Mouse (Mus musculus): ENCODE results near the gene Cenpp. TPM values are rescaled to one million over a fixed set of nuclear protein-coding genes. Genes with fewer than 3 reads are reported as not detected.

Cenpp gene
- polyA plus RNA-seq, 1 experiment from 2014 or later = 34.2 TPM

- 93% methylated on average over 4 of the region's 4 CpGs for WGBS
- Histone ChIP-seq H3K9ac (ENCODE audit: low read depth, low read length) (no peak overlapping the region), H3K27ac (ENCODE audit: low read depth, low read length) (no peak overlapping the region), H3K4me1 (replicated peaks; ENCODE audit: control insufficient read depth, insufficient read depth, low read length) (no peaks in the 10 kb centered on the region), H3K4me2 (replicated peaks; ENCODE audit: low read depth, low read length) (no peak overlapping the region), H3K9me3 (ENCODE audit: control insufficient read depth, low read length) (no peaks in the 10 kb centered on the region), H3K27me3 (ENCODE audit: control insufficient read depth, insufficient read depth, low read length) (no peaks in the 10 kb centered on the region), H3K4me3 (ENCODE audit: low read depth, low read length) (no peak overlapping the region), H3K36me3 (ENCODE audit: control insufficient read depth, insufficient read depth, low read length) (no peaks in the 10 kb centered on the region)
- no peak for DNase-seq (ENCODE audit: low spot score)
- no peak for ATAC-seq (ENCODE audit: low FRiP score)
Observed at GRCm38 (mm10) chr13:49465875-49466274, 186.7 kb downstream of the Cenpp start.

GRCm38 (mm10) chr13:49462921-49463320 is 189.7 kb downstream of the Cenpp start:
- Histone ChIP-seq H3K4me3 (ENCODE audit: low read depth, low read length) (no peak overlapping the region), H3K4me1 (replicated peaks; ENCODE audit: control insufficient read depth, insufficient read depth, low read length) (no peaks in the 10 kb centered on the region), H3K9ac (ENCODE audit: low read depth, low read length) (no peak overlapping the region), H3K9me3 (ENCODE audit: control insufficient read depth, low read length) (no peaks in the 10 kb centered on the region), H3K4me2 (replicated peaks; ENCODE audit: low read depth, low read length) (no peak overlapping the region), H3K27ac (ENCODE audit: low read depth, low read length) (no peak overlapping the region), H3K36me3 (ENCODE audit: control insufficient read depth, insufficient read depth, low read length) (no peaks in the 10 kb centered on the region), H3K27me3 (ENCODE audit: control insufficient read depth, insufficient read depth, low read length) (no peaks in the 10 kb centered on the region)
- DNase-seq (ENCODE audit: low spot score) (no peak), ATAC-seq (ENCODE audit: low FRiP score) (no peak)
- 97% methylated on average over 2 of the region's 2 CpGs for WGBS

GRCm38 (mm10) chr13:49461458-49462132 is 191.0 kb downstream of the Cenpp start:
- ATAC-seq (ENCODE audit: low FRiP score) (no peak), DNase-seq (ENCODE audit: low spot score) (no peak)
- Histone ChIP-seq H3K27me3 (ENCODE audit: control insufficient read depth, insufficient read depth, low read length) (no peaks in the 10 kb centered on the region), H3K9me3 (ENCODE audit: control insufficient read depth, low read length) (no peaks in the 10 kb centered on the region), H3K27ac (ENCODE audit: low read depth, low read length) (no peak overlapping the region), H3K4me2 (replicated peaks; ENCODE audit: low read depth, low read length) (no peak overlapping the region), H3K36me3 (ENCODE audit: control insufficient read depth, insufficient read depth, low read length) (no peaks in the 10 kb centered on the region), H3K9ac (ENCODE audit: low read depth, low read length) (no peak overlapping the region), H3K4me1 (replicated peaks; ENCODE audit: control insufficient read depth, insufficient read depth, low read length) (no peaks in the 10 kb centered on the region), H3K4me3 (ENCODE audit: low read depth, low read length) (no peak overlapping the region)
- whole genome bisulfite sequencing = 75% methylated on average over 15 of the region's 15 CpGs

GRCm38 (mm10) chr13:49460692-49461414 is 191.7 kb downstream of the Cenpp start:
- 89% methylated on average over 5 of the region's 5 CpGs for WGBS
- ATAC-seq (ENCODE audit: low FRiP score) (no peak), DNase-seq (ENCODE audit: low spot score) (no peak)
- H3K4me2 ChIP-seq (replicated peaks; ENCODE audit: low read depth, low read length) = no peak overlapping the region
- H3K9me3 ChIP-seq (ENCODE audit: control insufficient read depth, low read length) = no peaks in the 10 kb centered on the region
- no peak overlapping the region for H3K4me3 ChIP-seq (ENCODE audit: low read depth, low read length)
- H3K9ac ChIP-seq (ENCODE audit: low read depth, low read length) = no peak overlapping the region
- H3K27me3 ChIP-seq (ENCODE audit: control insufficient read depth, insufficient read depth, low read length) = no peaks in the 10 kb centered on the region
- H3K27ac ChIP-seq (ENCODE audit: low read depth, low read length) = no peak overlapping the region
- H3K4me1 ChIP-seq (replicated peaks; ENCODE audit: control insufficient read depth, insufficient read depth, low read length) = no peaks in the 10 kb centered on the region
- H3K36me3 ChIP-seq (ENCODE audit: control insufficient read depth, insufficient read depth, low read length) = no peaks in the 10 kb centered on the region

- H3K4me1 ChIP-seq (replicated peaks; ENCODE audit: control insufficient read depth, insufficient read depth, low read length) = no peaks in the 10 kb centered on the region
Observed at GRCm38 (mm10) chr13:49460276-49460675, 192.3 kb downstream of the Cenpp start.

GRCm38 (mm10) chr13:49449318-49449749 is 203.3 kb downstream of the Cenpp start:
- Histone ChIP-seq H3K9ac (ENCODE audit: low read depth, low read length) (no peak overlapping the region), H3K27ac (ENCODE audit: low read depth, low read length) (no peak overlapping the region), H3K9me3 (ENCODE audit: control insufficient read depth, low read length) (no peaks in the 10 kb centered on the region), H3K4me3 (ENCODE audit: low read depth, low read length) (no peak overlapping the region), H3K4me2 (replicated peaks; ENCODE audit: low read depth, low read length) (no peak overlapping the region), H3K36me3 (ENCODE audit: control insufficient read depth, insufficient read depth, low read length) (peaks cover 7% of the 10 kb centered on the region; the same call in 1 of the 2 replicates), H3K27me3 (ENCODE audit: control insufficient read depth, insufficient read depth, low read length) (no peaks in the 10 kb centered on the region), H3K4me1 (replicated peaks; ENCODE audit: control insufficient read depth, insufficient read depth, low read length) (no peaks in the 10 kb centered on the region)
- DNase-seq (ENCODE audit: low spot score) = peak; percentile 86
- 66% methylated on average over 5 of the region's 5 CpGs for WGBS
- ATAC-seq (ENCODE audit: low FRiP score) = peak; percentile 76; the same call in 1 of the 2 replicates

More at GRCm38 (mm10) chr13:49460276-49460675, 192.3 kb downstream of the Cenpp start:
- H3K4me3 ChIP-seq (ENCODE audit: low read depth, low read length) = no peak overlapping the region
- ATAC-seq (ENCODE audit: low FRiP score) = no peak
- no peaks in the 10 kb centered on the region for H3K9me3 ChIP-seq (ENCODE audit: control insufficient read depth, low read length)
- H3K27me3 ChIP-seq (ENCODE audit: control insufficient read depth, insufficient read depth, low read length) = no peaks in the 10 kb centered on the region
- no peak overlapping the region for H3K4me2 ChIP-seq (replicated peaks; ENCODE audit: low read depth, low read length)
- no peaks in the 10 kb centered on the region for H3K36me3 ChIP-seq (ENCODE audit: control insufficient read depth, insufficient read depth, low read length)
- no peak overlapping the region for H3K27ac ChIP-seq (ENCODE audit: low read depth, low read length)
- no peak overlapping the region for H3K9ac ChIP-seq (ENCODE audit: low read depth, low read length)
- no peak for DNase-seq (ENCODE audit: low spot score)
- 89% methylated on average over 4 of the region's 4 CpGs for WGBS

- H3K4me2 ChIP-seq (replicated peaks; ENCODE audit: low read depth, low read length) = no peak overlapping the region
- H3K27ac ChIP-seq (ENCODE audit: low read depth, low read length) = no peak overlapping the region
- peaks cover 7% of the 10 kb centered on the region; the same call in 1 of the 2 replicates for H3K36me3 ChIP-seq (ENCODE audit: control insufficient read depth, insufficient read depth, low read length)
- H3K4me3 ChIP-seq (ENCODE audit: low read depth, low read length) = no peak overlapping the region
- no peaks in the 10 kb centered on the region for H3K9me3 ChIP-seq (ENCODE audit: control insufficient read depth, low read length)
- no peak for ATAC-seq (ENCODE audit: low FRiP score)
- no peak overlapping the region for H3K9ac ChIP-seq (ENCODE audit: low read depth, low read length)
- no peaks in the 10 kb centered on the region for H3K4me1 ChIP-seq (replicated peaks; ENCODE audit: control insufficient read depth, insufficient read depth, low read length)
- no peaks in the 10 kb centered on the region for H3K27me3 ChIP-seq (ENCODE audit: control insufficient read depth, insufficient read depth, low read length)
- DNase-seq (ENCODE audit: low spot score) = no peak
- WGBS = 98% methylated on average over 6 of the region's 6 CpGs
Observed at GRCm38 (mm10) chr13:49444451-49444850, 208.1 kb downstream of the Cenpp start.

- Histone ChIP-seq H3K9me3 (ENCODE audit: control insufficient read depth, low read length) (no peaks in the 10 kb centered on the region), H3K36me3 (ENCODE audit: control insufficient read depth, insufficient read depth, low read length) (no peaks in the 10 kb centered on the region), H3K27ac (ENCODE audit: low read depth, low read length) (no peak overlapping the region), H3K27me3 (ENCODE audit: control insufficient read depth, insufficient read depth, low read length) (no peaks in the 10 kb centered on the region), H3K4me3 (ENCODE audit: low read depth, low read length) (no peak overlapping the region), H3K4me1 (replicated peaks; ENCODE audit: control insufficient read depth, insufficient read depth, low read length) (no peaks in the 10 kb centered on the region), H3K9ac (ENCODE audit: low read depth, low read length) (no peak overlapping the region), H3K4me2 (replicated peaks; ENCODE audit: low read depth, low read length) (no peak overlapping the region)
- DNase-seq (ENCODE audit: low spot score) = no peak
- 83% methylated on average over 4 of the region's 4 CpGs for WGBS
- ATAC-seq (ENCODE audit: low FRiP score) = no peak
Observed at GRCm38 (mm10) chr13:49436170-49436569, 216.4 kb downstream of the Cenpp start.

- Histone ChIP-seq H3K27ac (ENCODE audit: low read depth, low read length) (no peak overlapping the region), H3K4me3 (ENCODE audit: low read depth, low read length) (no peak overlapping the region), H3K9ac (ENCODE audit: low read depth, low read length) (no peak overlapping the region), H3K27me3 (ENCODE audit: control insufficient read depth, insufficient read depth, low read length) (no peaks in the 10 kb centered on the region), H3K9me3 (ENCODE audit: control insufficient read depth, low read length) (no peaks in the 10 kb centered on the region), H3K4me1 (replicated peaks; ENCODE audit: control insufficient read depth, insufficient read depth, low read length) (no peaks in the 10 kb centered on the region), H3K4me2 (replicated peaks; ENCODE audit: low read depth, low read length) (no peak overlapping the region), H3K36me3 (ENCODE audit: control insufficient read depth, insufficient read depth, low read length) (no peaks in the 10 kb centered on the region)
- DNase-seq (ENCODE audit: low spot score) (no peak), ATAC-seq (ENCODE audit: low FRiP score) (no peak)
- 92% methylated on average over 1 of the region's 1 CpGs for WGBS
Observed at GRCm38 (mm10) chr13:49435745-49436144, 216.8 kb downstream of the Cenpp start.
